Mouse (Mus musculus): ENCODE measurements around the gene Smpd2. TPM values are rescaled to one million over a fixed set of nuclear protein-coding genes. Genes with fewer than 3 reads are reported as not detected.

Gene Smpd2
- total RNA-seq (2021) = 10 to 100 TPM; 20.8 to 24.7 TPM
- long read RNA-seq, experiment 1, transcript Smpd2-201 (10 exons, 1,602 nt) = major isoform, 13 of 15 reads
- long read RNA-seq, experiment 1, partial matches to known transcripts = 1 of 15 reads
- long read RNA-seq, experiment 1, other reads (novel, unspliced or antisense) = 1 of 15 reads
- long read RNA-seq, experiment 2, transcript Smpd2-201 (10 exons, 1,602 nt) = major isoform, 15 of 21 reads
- long read RNA-seq, experiment 2, partial matches to known transcripts = 0 of 21 reads
- long read RNA-seq, experiment 2, other reads (novel, unspliced or antisense) = 5 of 21 reads

DNA sequence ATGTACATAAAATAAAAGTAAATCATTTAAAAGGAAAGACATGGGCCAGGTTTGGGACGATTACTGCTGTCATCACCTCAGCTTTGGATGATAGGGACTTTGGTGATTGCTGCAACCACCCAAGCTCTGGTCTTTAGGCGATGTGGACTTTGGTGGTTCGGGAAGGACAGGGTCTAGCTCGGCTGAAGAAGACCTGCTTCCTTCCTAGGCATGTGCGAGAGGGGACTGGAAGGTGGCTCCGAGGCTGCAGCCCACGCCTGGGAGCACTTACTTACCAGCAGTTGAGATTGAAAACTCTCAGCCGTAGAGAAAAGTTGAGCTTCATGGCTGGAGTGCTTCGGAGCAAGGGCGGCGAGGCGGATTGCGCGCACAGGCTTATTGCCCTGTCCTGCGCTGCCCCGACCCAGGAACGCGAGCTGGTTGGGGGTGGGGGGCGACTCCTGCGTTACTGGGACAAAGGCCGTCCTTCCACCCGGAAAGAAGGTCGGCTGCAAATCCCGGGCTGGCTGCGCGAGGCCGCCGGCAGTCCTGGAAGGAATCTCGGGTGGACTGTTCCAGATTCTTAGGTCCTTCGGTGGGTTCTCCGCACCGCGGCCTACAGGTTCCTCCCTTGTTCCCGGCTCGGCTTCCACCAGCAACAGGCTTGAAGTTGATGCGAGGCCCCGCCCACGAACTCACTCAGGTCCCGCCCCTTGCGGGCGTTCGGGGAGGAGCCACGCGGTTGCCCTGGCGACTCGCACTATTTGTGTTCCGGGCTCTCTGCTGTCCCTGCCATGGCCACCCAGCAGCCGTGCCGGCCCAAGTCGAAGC, at the start of gene Smpd2, which contains the start of gene Ppil6:
Gene Smpd2 (minus strand): TSS at position 662 of the 810 bp plus-strand sequence.
Gene Ppil6 (plus strand): TSS at position 732 of the 810 bp plus-strand sequence.
- intact Hi-C loops (cut with DNase I) = no loop called here
- peak; percentile 93 to 96 for DNase-seq (ENCODE audit: low spot score in 2 of 2)

DNA sequence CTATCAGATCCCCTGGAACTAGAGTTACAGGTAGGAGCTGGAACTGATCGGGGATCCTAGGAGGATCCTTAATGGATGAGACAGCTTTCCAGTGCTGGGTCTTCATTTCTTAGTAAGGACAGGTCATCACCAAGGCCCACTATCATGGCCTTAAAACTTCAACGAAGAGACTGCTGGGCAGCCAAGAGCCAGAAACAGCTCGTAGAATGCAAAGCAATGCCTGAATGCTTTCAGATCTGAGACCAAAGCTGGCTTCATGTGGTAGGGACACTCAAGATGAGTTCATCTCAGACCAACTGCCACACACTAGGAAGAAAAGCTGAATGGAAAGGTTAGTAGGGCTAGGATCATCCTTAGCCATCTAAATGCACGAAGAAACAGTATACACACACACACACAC, 48.8 kb upstream of the Smpd2 start:
- DNase-seq (ENCODE audit: low spot score in 2 of 2) = no peak
- intact Hi-C loops (cut with DNase I) = no loop called here

DNA sequence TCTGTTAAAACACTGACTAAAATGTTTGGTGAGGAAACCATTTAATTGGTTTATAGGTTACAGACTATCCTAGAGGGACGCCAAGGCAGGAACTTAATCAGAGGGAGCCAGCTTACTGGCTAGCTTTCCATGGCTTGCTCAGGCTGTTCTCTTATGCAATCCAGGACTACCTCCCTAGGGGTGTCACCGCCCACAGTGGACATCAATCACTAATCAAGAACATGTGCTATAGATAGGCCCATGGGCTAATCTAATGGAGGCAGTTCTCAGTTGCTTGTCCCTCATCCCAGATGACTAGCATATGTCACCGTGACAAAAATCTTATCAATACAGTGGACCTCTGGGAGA, 47.8 kb upstream of the Smpd2 start:
- no peak for DNase-seq (ENCODE audit: low spot score in 2 of 2)
- intact Hi-C loops (cut with DNase I) = no loop called here

DNA sequence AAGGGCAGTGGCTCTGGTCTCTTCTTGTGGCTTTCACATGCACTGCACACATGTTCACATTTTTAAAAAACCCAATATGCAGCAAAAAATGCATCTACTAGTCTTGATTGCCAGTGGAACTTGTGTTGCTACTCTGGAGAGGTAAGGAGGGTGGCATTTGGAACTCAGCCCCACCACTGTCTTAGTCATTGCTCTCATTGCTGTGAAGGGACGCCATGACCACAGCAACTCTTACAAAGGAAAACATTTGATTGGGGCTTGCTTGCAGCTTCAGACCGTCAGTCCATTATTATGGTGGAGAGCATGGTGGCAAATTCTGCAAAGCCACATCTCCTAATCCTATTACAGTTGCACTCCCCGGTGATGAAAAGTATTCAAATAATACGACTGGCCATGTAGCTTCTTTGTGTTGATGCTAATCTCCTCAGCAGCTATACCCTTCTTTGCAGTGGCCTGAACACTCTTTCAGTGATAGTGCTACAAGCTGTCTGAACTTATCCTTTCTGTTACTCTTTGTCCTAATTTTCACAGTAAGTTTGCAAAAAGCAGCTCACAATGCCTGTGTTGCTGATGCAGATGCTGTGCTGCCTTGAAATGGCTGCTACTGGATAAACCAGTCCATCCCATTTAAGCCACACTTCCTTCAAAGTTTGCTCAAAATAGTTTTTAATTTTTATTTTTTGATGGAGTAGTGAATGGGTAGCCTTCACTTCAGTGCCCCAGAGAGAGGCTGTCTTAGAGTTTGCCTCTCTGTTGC, 47.2 kb upstream of the Smpd2 start:
- no peak for DNase-seq (ENCODE audit: low spot score in 2 of 2)
- intact Hi-C loops (cut with DNase I) = no loop called here

DNA sequence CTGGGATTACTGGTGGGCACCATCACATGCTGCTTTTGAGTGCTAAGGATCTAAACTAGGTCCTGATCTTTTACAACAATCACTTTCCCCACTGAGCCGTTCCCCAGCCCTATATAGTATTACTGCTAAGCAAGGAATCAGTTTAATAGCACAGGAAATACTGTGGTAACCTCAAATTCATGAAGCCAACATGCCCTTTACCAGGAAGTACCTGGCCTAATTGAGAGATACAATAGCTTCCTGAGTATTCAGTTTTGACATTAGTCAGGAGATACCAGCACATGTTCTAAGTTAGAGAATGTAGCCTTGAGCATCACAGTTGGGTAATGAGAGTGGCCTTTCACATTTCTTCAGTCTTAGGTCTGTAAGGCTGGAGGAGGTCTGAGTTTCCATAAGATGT, 46.5 kb upstream of the Smpd2 start:
- DNase-seq (ENCODE audit: low spot score in 2 of 2) = no peak
- intact Hi-C loops (cut with DNase I) = no loop called here

DNA sequence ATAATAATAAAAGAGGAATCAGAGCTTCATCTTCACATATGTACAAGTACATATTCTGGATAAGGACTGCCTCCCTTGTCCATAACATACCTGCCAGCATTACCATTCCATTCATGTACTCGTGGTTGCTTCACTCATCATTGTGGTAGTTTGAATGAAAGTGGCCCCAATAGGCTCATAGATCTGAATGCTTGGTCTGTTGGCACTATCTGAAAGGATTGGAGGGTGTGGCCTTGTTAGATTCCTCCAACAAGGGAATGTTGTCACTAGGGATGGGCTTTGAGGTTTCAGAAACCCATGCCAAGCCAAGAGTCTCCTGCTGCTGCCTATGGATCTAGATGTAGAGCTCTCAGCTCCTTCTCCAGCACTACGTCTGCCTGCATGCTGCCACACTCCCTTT, 45.8 kb upstream of the Smpd2 start:
- intact Hi-C loops (cut with DNase I) = no loop called here
- no peak for DNase-seq (ENCODE audit: low spot score in 2 of 2)

DNA sequence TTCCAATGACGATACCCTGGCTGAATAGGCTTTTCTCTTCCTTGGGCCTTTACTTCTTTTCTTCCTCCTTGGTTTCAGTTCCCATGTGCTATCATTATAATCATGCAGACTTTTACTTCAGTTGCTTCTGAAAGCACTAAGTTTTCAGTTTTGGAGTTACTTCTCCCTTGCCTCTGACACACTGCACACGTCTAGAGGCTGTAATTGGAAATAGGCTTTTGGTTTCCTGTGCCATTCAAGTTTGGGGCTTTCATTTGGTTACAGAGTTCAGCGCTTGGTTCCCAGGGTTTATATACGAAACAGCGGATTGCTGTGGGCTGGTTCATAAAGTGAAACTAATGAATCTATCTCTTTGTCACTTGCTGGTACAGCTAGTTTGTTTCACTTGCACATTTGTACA, 39.8 kb upstream of the Smpd2 start:
- intact Hi-C loops (cut with DNase I) = no loop called here
- DNase-seq (ENCODE audit: low spot score in 2 of 2) = no peak

DNA sequence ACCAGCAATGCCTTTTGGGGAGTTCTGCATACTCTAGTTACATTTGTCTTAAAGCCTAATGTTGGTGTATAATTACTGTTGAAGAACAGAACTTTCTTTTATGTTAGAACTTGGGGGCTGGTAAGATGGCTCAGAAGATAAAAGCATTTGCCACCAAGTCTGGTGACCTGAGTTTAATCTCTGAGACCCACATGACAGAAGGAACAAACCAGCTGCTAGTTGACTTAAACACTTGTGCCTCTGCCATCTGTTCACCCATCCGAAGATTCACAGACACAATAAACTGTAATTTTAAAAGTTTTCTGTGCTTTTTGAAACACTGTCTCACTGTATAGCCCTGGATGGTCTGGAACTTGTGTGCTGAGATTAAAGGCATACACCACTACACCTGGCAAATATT, 35.5 kb upstream of the Smpd2 start:
- DNase-seq (ENCODE audit: low spot score in 2 of 2) = no peak
- intact Hi-C loops (cut with DNase I) = no loop called here

DNA sequence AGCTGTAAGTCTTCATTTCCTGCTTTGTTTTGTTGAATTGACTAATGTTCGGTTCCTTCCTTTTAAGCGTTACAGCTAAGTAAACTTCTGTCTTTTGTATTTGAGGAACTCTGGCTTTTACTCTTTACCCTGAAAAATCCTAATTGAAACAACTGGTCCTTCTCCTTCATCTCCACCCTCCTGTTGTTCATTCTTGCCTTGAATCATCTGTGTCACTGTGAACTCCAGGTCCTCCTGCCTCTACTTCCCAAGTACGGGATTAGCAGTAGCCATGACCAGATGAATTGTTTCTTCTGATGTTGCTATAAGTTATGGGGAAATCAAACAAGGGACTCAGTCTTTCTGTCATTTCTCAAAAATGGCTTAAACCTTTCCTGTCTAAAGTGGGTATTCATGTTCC, 33.2 kb upstream of the Smpd2 start:
- no peak for DNase-seq (ENCODE audit: low spot score in 2 of 2)
- intact Hi-C loops (cut with DNase I) = no loop called here

DNA sequence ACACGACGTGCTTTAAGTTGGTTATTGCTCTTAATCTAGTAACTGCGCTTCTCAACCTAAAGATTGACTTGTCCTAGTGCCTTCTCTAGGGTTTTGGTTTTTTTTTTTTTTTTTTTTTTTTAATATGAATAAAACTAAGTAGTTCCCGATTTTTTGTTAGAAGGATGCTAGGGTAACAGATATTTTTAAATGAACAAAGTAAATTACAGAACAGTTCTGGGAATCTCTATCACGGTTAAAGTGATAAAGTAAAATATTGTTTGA, 30.2 kb upstream of the Smpd2 start:
- no peak for DNase-seq (ENCODE audit: low spot score in 2 of 2)
- intact Hi-C loops (cut with DNase I) = no loop called here

DNA sequence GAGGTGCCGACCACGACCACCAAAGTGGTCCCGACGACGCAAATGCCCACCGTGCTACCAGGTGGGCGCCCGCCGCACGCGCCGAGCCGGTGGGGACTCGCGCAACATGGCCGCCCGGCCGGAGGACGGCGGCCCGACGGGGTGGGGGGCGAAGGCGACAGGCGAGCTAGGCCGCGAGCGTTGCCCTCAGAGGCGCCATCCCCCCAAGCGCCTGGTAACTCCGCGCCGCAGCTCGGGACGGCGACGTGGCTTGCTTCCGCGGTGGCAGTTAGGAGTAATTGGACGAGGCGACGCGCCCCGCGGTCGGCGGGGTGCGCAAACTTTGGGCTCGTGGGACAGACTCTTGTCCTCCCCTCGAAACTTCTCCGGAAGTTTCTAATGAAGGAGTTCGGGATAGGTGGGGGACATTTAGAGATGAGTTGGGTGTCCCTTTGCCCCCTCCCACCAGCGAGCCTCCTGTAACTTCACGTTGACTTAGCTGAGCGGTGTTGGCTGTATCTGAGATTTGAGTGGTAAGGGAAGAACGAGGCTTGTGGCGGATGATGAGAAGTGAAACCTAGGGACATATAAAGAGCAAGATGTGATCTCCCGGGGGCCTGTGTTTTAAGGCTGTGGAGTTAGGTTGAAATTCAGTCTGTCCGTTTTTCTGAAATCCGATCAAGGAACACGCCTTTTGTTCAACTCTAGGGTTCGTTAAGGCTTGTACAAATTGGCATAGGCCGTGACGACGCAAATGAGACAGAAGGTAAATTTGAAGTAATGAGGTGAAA, 29.7 kb upstream of the Smpd2 start:
- peak; percentile 33 to 56 for DNase-seq (ENCODE audit: low spot score in 2 of 2)
- intact Hi-C loops (cut with DNase I) = loop anchor here (10.0 kb wide), 1 partner anchor 775 kb away; no protein-coding TSS in a partner anchor

DNA sequence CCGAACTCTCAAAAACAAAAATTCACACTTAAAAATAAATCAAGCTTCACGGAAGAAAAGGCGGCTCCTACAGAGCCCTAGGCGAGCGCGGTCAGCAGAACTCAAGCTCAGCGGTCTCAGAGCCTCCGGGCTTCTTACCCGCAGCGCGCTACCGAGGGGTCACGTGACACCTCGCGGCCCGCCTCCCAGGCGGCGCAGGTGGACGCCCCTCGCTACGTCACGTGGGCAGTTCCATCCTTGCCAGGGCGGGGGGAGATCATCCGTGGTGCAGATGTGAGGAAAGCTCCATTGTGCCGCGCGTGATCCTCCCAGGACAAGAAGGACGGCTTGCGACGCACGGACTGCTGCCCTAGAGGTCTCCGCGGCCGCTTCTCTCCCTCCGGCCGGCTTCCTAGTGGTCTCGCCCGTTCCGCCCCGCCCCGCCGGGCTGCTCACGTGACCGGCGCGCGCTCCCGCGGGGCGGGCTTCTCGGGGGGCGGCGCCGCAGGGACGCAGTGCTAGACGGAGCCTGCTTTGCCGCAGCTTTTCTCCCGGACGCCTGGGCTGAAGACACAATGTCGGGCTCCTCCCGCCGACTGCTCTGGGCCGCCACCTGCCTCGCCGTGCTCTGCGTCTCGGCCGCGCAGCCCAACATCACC, 28.9 kb upstream of the Smpd2 start, which contains the start of gene Cd164:
Gene Cd164 (plus strand): TSS at position 434 of the 638 bp plus-strand sequence.
- DNase-seq (ENCODE audit: low spot score in 2 of 2) = peak; percentile 91
- intact Hi-C loops (cut with DNase I) = loop anchor here (1.0 to 10.0 kb wide), 2 partner anchors 163 to 776 kb away; no protein-coding TSS in a partner anchor

DNA sequence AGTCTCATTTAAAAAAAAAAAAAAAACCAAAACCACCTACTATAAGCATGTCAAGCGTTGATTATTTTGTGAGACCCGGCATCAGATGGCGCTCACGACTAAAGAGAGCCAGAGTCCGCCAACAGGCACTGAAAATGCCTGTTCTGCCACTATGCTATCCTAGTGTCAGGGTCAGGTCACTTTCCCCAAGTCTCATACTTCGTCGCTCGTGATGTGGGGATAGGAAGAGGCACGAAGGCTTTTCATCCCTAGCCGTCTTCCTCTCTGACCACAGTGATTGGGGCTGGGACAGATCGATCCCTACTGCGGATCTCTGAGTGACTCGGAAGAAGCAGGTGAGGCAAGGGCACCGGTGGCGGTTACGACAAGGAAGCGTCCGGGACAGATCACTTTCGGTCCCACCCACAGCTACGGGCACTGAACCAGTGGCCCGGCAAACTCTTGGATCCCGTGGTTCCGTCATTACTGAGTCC, 28.4 kb upstream of the Smpd2 start:
- intact Hi-C loops (cut with DNase I) = loop anchor here (1.0 to 10.0 kb wide), 2 partner anchors 164 to 776 kb away; no protein-coding TSS in a partner anchor
- peak; percentile 67 to 68 for DNase-seq (ENCODE audit: low spot score in 2 of 2)

DNA sequence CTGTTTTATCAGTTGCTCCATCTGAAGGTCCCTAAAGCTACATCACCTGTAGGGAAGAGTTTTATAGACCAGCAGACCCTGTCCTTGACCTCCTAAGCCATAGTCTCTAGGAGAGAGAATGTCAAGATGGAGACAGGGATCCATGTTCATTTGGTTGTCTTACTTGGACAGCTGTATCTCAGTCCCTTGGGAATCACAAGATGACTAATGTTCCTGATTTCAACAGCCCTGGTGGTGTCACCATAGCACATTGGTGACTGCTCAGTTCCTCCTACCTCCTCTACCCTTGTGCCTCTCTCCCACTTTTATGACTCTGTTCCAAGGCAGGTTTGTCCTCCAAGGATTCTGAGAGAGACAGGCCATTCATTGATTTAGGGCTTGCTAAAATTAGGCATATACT, 24.8 kb upstream of the Smpd2 start:
- intact Hi-C loops (cut with DNase I) = loop anchor here (10.0 kb wide), 1 partner anchor 780 kb away; no protein-coding TSS in a partner anchor
- no peak for DNase-seq (ENCODE audit: low spot score in 2 of 2)

DNA sequence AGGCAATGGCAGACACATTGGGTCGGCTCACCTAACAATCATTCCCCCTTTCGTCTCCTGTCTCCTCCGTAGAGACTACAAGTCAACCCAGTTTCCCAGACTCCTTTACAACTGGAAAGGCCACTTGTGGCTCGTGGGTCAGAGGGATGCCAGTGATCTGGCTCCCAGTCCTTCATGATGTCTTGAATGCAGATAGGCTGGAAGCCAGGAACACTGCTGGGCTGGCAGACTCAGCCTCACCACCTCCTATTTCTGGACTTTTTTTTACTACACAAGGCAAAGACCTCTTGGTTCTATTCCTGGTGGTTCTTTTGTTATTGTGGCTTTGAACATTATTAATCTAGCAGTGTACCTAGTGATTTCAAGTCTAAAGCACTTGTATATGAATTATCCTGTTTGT, 24.1 kb upstream of the Smpd2 start:
- intact Hi-C loops (cut with DNase I) = loop anchor here (10.0 kb wide), 1 partner anchor 780 kb away; no protein-coding TSS in a partner anchor
- DNase-seq (ENCODE audit: low spot score in 2 of 2) = no peak

DNA sequence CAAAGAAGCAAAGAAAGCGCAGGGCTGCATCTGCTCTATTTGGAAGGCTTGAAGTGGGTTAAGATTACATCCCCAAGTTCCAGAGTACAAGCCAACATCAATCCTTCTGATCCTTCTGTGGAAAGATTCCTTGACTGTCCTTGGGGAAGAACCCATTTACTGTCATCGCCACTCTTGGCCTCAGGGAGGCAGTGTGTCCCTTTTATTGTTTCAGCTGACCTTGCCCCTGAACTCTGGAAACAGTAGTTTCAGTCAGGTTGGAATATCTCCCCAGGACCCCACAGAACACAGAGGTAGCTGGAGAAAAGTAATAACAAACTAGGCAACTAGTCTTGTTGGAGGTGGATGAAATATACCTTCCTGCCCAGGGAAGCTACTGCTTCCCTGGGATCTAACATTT, 19.0 kb upstream of the Smpd2 start:
- DNase-seq (ENCODE audit: low spot score in 2 of 2) = no peak
- intact Hi-C loops (cut with DNase I) = loop anchor here (5.0 to 10.0 kb wide), 3 partner anchors 77 to 504 kb away; partner anchors contain the start of genes Ak9 and Fig4

DNA sequence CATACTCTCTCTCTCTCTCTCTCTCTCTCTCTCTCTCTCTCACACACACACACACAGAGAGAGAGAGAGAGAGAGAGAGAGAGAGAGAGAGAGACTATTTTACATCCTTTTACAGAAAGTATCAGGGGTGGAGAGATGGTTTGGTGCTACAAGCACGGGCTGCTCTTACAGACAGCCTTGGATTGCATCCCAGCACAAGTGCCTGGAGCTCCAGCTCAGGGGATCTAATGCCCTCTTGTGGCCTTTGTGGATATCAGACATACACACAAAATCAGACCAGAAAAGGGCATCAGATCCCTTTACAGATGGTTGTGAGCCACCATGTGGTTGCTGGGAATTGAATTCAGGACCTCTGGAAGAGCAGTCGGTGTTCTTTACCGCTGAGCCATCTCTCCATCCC, 15.3 kb upstream of the Smpd2 start:
- intact Hi-C loops (cut with DNase I) = loop anchor here (5.0 to 10.0 kb wide), 3 partner anchors 73 to 501 kb away; partner anchors contain the start of genes Ak9 and Fig4
- DNase-seq (ENCODE audit: low spot score in 2 of 2) = peak; percentile 79 to 90

DNA sequence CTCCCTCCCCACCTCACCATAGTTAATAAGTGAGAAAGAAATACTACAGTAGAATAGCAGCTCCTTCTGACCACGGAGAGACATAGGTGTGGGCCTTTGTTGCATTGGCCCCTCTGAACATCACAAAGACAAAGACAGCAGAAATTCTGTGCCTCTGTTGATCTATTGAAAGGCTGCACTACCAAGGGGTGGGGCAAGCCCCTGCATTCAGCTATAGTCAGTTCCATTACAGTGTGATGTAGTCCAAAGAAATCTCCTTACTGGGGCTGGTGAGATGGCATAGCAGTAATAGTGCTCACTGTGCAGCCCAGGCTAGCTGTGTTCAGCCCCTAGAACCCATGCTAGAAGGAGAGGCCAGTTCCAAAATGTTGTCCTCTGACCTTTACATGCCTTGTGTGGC, 14.8 kb upstream of the Smpd2 start:
- DNase-seq (ENCODE audit: low spot score in 2 of 2) = no peak
- intact Hi-C loops (cut with DNase I) = loop anchor here (5.0 to 10.0 kb wide), 4 partner anchors 53 to 500 kb away; partner anchors contain the start of genes Ak9, Fig4 and Zbtb24
